Mouse (Mus musculus) myocyte (in vitro differentiated cells): ENCODE measurements around the gene Cadm2.

Experiments used
- CEBPB ChIP-seq: IDR thresholded peaks from 2 replicates; pipeline ENCODE4 v1.6.1; 2011; ENCODE audit warnings: mild to moderate bottlenecking, moderate library complexity; ENCODE audit not compliant: poor library complexity, insufficient read depth, severe bottlenecking
- E2F4 ChIP-seq: IDR thresholded peaks from one replicate; pipeline ENCODE4 v1.6.1; 2011; ENCODE audit warnings: mild to moderate bottlenecking, control low read depth, moderate library complexity; ENCODE audit not compliant: insufficient read depth
- MAX ChIP-seq: IDR thresholded peaks from one replicate; pipeline ENCODE4 v1.6.1; 2011; ENCODE audit warnings: low read depth, mild to moderate bottlenecking, control low read depth
- MYOD1 ChIP-seq, 3 experiments: IDR thresholded peaks; one replicate each; pipeline ENCODE4 v1.6.1; 2011; ENCODE audit warnings: control low read depth in 2 of 3, low read depth in 2 of 3, mild to moderate bottlenecking in 2 of 3, moderate library complexity in 1 of 3; ENCODE audit not compliant: insufficient read length in 2 of 3, control insufficient read depth in 1 of 3
- POLR2A ChIP-seq: IDR thresholded peaks from one replicate; pipeline ENCODE4 v1.6.1; 2011; ENCODE audit warnings: low read depth, mild to moderate bottlenecking, control low read depth, moderate library complexity; ENCODE audit not compliant: insufficient read length
- POLR2AphosphoS2 ChIP-seq: IDR thresholded peaks from one replicate; pipeline ENCODE4 v1.6.1; 2011; ENCODE audit warnings: low read depth, control low read depth; ENCODE audit not compliant: insufficient read length
- REST ChIP-seq: IDR thresholded peaks from one replicate; pipeline ENCODE4 v1.6.1; 2011; ENCODE audit warnings: mild to moderate bottlenecking, control low read depth, moderate library complexity; ENCODE audit not compliant: insufficient read depth, insufficient read length
- SRF ChIP-seq: IDR thresholded peaks from one replicate; pipeline ENCODE4 v1.6.1; 2011; ENCODE audit warnings: low read depth; ENCODE audit not compliant: control insufficient read depth, insufficient read length
- TCF12 ChIP-seq: IDR thresholded peaks from one replicate; pipeline ENCODE4 v1.6.1; 2011; ENCODE audit warnings: mild to moderate bottlenecking, control low read depth; ENCODE audit not compliant: poor library complexity, insufficient read depth, severe bottlenecking
- USF1 ChIP-seq: IDR thresholded peaks from one replicate; pipeline ENCODE4 v1.6.1; 2011; ENCODE audit warnings: low read depth, mild to moderate bottlenecking, control low read depth, moderate library complexity

- TF ChIP-seq USF1 (no peak), MAX (no peak), MYOD1 (IDR thresholded peaks at IDR 0.05; ENCODE audit: control insufficient read depth in 1 of 3, insufficient read length in 2 of 3, low read depth in 2 of 3) (no peak), POLR2A (no peak), E2F4 (no peak), TCF12 (no peak), POLR2AphosphoS2 (no peak), CEBPB (no peak), REST (no peak), SRF (no peak)
Observed at GRCm38 (mm10) chr16:66643606-66644005, 977.1 kb downstream of the Cadm2 start.
